Mouse (Mus musculus) G1E (cell line): ENCODE results near the gene Dock4. TPM values are rescaled to one million over a fixed set of nuclear protein-coding genes. Genes with fewer than 3 reads are reported as not detected.

ENCODE experiments used
- ATAC-seq: 2 replicates; pipeline ENCODE4 v1.8.0; 2016; ENCODE audit warnings: mild to moderate bottlenecking; ENCODE audit not compliant: insufficient number of reproducible peaks, poor library complexity, low FRiP score, severe bottlenecking; ENCODE audit errors: extremely low read depth
- DNase-seq: peaks from one replicate; pipeline ENCODE4 v3.0.0; 2012; ENCODE audit warnings: low spot score
- H3K27me3 ChIP-seq: 2 replicates; pipeline ENCODE4 v1.6.1; 2012; ENCODE audit warnings: mild to moderate bottlenecking, low read length, inconsistent platforms; ENCODE audit not compliant: insufficient read depth
- H3K36me3 ChIP-seq: replicated peaks from 2 replicates; pipeline ENCODE3; 2012; ENCODE audit warnings: mild to moderate bottlenecking, inconsistent platforms
- H3K4me1 ChIP-seq: 2 replicates; pipeline ENCODE4 v1.6.1; 2012; ENCODE audit warnings: low read depth, low read length, inconsistent platforms, mixed read lengths; ENCODE audit not compliant: insufficient read depth
- H3K4me3 ChIP-seq: 2 replicates; pipeline ENCODE4 v1.5.1; 2012; ENCODE audit warnings: low read depth, mild to moderate bottlenecking, inconsistent platforms, low read length, moderate library complexity, mixed read lengths
- H3K9me3 ChIP-seq: replicated peaks from 2 replicates; pipeline ENCODE4 v1.6.1; 2012; ENCODE audit warnings: inconsistent platforms
- CTCF ChIP-seq: IDR thresholded peaks from 2 replicates; pipeline ENCODE4 v1.5.1; 2012; ENCODE audit warnings: low read depth, low read length, inconsistent platforms, mixed read lengths
- GATA1 ChIP-seq: IDR thresholded peaks from 2 replicates; pipeline ENCODE4 v1.6.1; 2012; ENCODE audit warnings: borderline replicate concordance, low read length, inconsistent platforms, mixed read lengths
- GATA2 ChIP-seq: IDR thresholded peaks from 2 replicates; pipeline ENCODE4 v1.6.1; 2012; ENCODE audit warnings: low read depth, low read length, inconsistent platforms, borderline replicate concordance
- POLR2AphosphoS5 ChIP-seq: IDR thresholded peaks from 2 replicates; pipeline ENCODE4 v1.6.1; 2012; ENCODE audit warnings: low read depth, low read length, inconsistent platforms; ENCODE audit not compliant: insufficient replicate concordance
- TAL1 ChIP-seq: conservative IDR thresholded peaks from 2 replicates; pipeline ENCODE4 v1.6.1; 2012; ENCODE audit warnings: low read depth, low read length, inconsistent platforms, mixed read lengths
- polyA plus RNA-seq: library from polyadenylated mRNA; stranded (reverse); fragments of >175 nt; gene quantifications from 2 replicates; pipeline ENCODE4 v1.2.3, GENCODE M21; 2012
- total RNA-seq, 2 experiments: library from RNA; stranded (forward) in 1 of 2; stranded (reverse) in 1 of 2; fragments of 200-1000 nt in 1 of 2; fragments of >200 nt in 1 of 2; fragmentation: Nextera tagmentation in 1 of 2; gene quantifications; 2 replicates each; pipeline ENCODE4 v1.2.3; 2014 to 2017

Dock4 gene
- total and polyA plus RNA-seq, 3 experiments, result 0.01 to 1.2 (median 0.68) TPM

DNA sequence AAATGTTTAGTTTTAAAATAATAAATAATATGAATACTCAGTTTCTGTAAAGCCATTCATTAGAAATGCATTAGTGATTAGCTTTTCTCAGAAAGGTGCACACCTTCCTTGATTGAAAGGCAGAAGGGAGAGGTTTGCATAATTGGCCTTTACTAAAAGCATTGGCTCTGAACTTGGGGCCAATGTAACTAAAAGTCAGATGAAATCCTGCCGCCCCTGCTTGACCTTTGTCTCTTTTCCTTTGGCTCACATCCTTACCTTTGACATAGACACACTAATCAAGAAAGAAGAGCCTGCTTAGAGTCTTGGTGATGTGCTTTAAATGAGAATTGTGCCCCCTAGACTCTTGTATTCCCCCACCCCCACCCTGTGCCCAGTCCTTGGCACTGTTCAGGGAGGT, 55.4 kb downstream of the Dock4 start:
- no peak overlapping the region for H3K4me3 ChIP-seq
- H3K27me3 ChIP-seq, result no peaks in the 10 kb centered on the region; the same call in none of the 2 replicates
- DNase-seq (no peak), ATAC-seq (no peak)
- no peaks in the 10 kb centered on the region for H3K4me1 ChIP-seq
- H3K9me3 ChIP-seq, result no peaks in the 10 kb centered on the region
- H3K36me3 ChIP-seq, result no peaks in the 10 kb centered on the region
- TF ChIP-seq GATA1, result no peak
- no peak for TF ChIP-seq GATA2

DNA sequence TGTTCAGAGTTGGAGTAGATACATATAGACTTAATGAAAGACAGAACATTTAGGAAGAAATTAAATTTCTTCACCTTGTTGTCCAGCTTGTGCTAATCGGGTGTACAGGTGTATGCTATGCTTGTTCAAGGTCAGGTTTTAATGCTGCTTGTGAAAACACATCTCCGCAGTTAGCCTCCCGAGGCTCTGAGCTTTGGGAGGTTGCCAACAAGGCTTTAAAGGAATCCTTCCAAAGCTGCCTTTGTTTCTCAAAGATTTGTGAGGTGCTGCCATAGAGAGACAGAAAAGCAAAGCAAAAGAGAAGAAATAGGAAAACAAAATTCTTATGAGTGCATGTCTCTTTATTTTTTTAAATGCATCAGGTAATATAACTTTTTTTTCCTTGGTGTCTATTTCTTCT, 57.8 kb downstream of the Dock4 start:
- ATAC-seq (no peak), DNase-seq (no peak)
- no peaks in the 10 kb centered on the region for H3K4me1 ChIP-seq
- no peak for TF ChIP-seq GATA2
- no peak overlapping the region for H3K4me3 ChIP-seq
- no peaks in the 10 kb centered on the region for H3K36me3 ChIP-seq
- no peaks in the 10 kb centered on the region; the same call in none of the 2 replicates for H3K27me3 ChIP-seq
- H3K9me3 ChIP-seq, result no peaks in the 10 kb centered on the region

DNA sequence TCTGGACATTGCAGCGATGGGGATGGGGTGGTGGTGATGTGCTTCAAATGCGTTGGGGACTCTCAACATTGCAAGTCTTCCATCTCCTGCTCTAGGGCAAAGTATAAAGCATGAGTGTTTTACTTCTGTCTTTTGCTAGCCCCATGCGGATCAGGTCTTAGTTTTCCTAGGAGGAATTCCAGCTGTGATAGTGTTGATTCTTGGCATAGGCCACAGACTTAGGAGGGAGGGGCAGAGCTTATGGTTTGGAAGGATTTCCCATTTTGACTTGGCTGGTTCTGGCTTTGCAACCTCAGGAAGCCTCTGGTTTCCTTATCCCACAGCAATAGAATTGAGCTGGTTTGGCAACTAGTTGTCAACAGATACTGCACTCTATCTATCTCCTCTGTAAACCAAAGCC, 58.9 kb downstream of the Dock4 start:
- Histone ChIP-seq H3K4me3 (no peak overlapping the region), H3K4me1 (no peaks in the 10 kb centered on the region), H3K36me3 (no peaks in the 10 kb centered on the region), H3K27me3 (no peaks in the 10 kb centered on the region; the same call in 1 of the 2 replicates), H3K9me3 (no peaks in the 10 kb centered on the region)
- DNase-seq (no peak), ATAC-seq (no peak)
- TF ChIP-seq TAL1, result no peak
- TF ChIP-seq CTCF, result no peak
- TF ChIP-seq GATA1, result no peak
- TF ChIP-seq POLR2AphosphoS5, result no peak
- TF ChIP-seq GATA2, result no peak

DNA sequence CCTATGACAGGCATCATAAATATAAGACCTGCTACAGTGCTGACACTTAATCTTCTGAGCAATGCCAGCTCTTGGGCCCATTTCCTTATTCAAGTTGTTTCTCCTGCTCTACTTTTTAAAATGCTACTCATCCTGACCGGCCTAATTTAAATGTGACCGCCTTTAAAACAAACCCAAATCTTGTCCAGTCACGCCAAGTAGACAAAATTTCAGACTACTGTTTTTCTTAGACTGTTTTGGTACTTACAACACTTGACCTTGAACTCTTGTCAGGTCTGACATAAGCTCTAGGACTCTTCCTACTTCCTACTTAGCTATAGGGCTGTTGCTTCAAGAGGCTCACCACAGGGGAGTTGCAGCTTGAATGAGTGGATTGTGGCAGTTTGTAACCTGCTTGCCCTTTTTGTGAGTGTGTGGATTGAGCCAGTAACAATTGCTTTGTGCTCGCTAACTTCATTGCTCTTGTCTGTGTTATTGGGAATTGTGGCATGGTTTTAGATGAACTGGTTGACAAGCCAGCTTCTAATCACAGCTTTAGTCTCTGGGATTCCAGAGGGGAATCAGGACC, 62.2 kb downstream of the Dock4 start:
- Histone ChIP-seq H3K9me3 (no peaks in the 10 kb centered on the region), H3K4me1 (no peaks in the 10 kb centered on the region), H3K27me3 (no peaks in the 10 kb centered on the region; the same call in 1 of the 2 replicates), H3K36me3 (no peaks in the 10 kb centered on the region), H3K4me3 (no peak overlapping the region)
- TF ChIP-seq POLR2AphosphoS5 (no peak), GATA1 (no peak), GATA2 (no peak), CTCF (no peak), TAL1 (no peak)
- no peak for DNase-seq
- ATAC-seq, result no peak

- no peak overlapping the region for H3K4me3 ChIP-seq
- no peaks in the 10 kb centered on the region for H3K36me3 ChIP-seq
- TF ChIP-seq TAL1 (no peak), GATA2 (no peak), CTCF (no peak), POLR2AphosphoS5 (no peak), GATA1 (no peak)
- H3K4me1 ChIP-seq, result no peaks in the 10 kb centered on the region
- DNase-seq (no peak), ATAC-seq (no peak)
- no peaks in the 10 kb centered on the region for H3K9me3 ChIP-seq
- H3K27me3 ChIP-seq, result no peaks in the 10 kb centered on the region; the same call in 1 of the 2 replicates
These were observed 62.7 kb downstream of the Dock4 start for GRCm38 (mm10) chr12:40508416-40508815.

DNA sequence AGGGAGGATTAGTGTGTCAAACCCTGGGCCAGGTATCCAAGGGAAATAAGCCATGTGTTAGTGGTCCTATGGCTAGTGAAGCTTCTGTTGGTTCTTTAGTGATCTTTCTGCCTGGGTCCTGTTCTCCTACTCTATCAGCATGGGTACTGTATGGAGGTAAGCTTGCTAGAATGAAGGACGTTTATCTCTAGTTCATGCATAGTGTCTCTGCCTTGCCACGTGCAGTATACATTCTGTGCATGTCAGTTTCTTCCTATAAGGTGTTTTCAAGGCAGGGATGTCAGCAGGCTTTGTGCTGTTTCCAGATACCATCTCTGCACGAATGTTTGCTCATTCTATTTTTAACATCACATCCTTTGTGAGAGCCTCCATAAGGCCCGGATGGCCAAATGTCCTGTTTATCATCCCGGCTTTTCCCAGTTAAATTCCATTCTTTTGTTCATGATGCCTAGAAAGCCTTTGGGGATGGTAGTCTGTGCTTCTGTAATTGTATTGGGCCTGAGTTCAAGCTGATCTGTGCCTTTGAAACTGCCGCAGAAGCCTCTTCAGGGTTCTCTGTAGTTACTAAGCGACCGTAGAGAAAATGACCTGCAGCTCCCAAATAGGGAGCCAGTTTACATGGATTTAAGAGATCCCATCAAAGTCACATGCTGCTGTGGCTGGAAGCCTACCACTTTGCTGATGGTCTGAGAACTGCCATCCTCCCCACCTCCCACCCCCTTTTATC, 66.1 kb downstream of the Dock4 start:
- TF ChIP-seq GATA2 (no peak), TAL1 (no peak), CTCF (no peak), GATA1 (no peak), POLR2AphosphoS5 (no peak)
- ATAC-seq, result no peak
- no peak for DNase-seq
- no peaks in the 10 kb centered on the region; the same call in 1 of the 2 replicates for H3K27me3 ChIP-seq
- H3K4me1 ChIP-seq, result no peaks in the 10 kb centered on the region
- no peak overlapping the region for H3K4me3 ChIP-seq
- H3K36me3 ChIP-seq, result no peaks in the 10 kb centered on the region
- H3K9me3 ChIP-seq, result no peaks in the 10 kb centered on the region
